Mouse (Mus musculus): Measurements from ENCODE around the gene Notch1. TPM values are rescaled to one million over a fixed set of nuclear protein-coding genes. Genes with fewer than 3 reads are reported as not detected.

The Notch1 gene
- polyA plus RNA-seq, 1 experiment from 2014 or later, result 41.0 TPM

Small RNA genes within 50 kb of the gene (microRNA-seq; reads per million reads assigned to microRNA genes)
- 3.3 reads per million, percentile 5 among the genes with 10 or more reads in this experiment for gene Mir6996

Other genes starting within 250 kb of the Notch1 start
- 0.31 and 0.37 TPM in 2 replicates for gene Ccdc187, start 222.1 kb downstream of the Notch1 start, polyA plus RNA-seq (2016; fragmentation: Nextera tagmentation; extraction: Ambion mirVana)
- 125 and 133 TPM in 2 replicates for gene Gpsm1, start 201.1 kb downstream of the Notch1 start, polyA plus RNA-seq (2016; fragmentation: Nextera tagmentation; extraction: Ambion mirVana)
- gene Dnlz, start 164.6 kb downstream of the Notch1 start, polyA plus RNA-seq (2016; fragmentation: Nextera tagmentation; extraction: Ambion mirVana), result 33.2 and 34.7 TPM in 2 replicates
- 0.78 and 1.1 TPM in 2 replicates for gene Card9, start 155.7 kb downstream of the Notch1 start, polyA plus RNA-seq (2016; fragmentation: Nextera tagmentation; extraction: Ambion mirVana)
- gene Snapc4, start 136.0 kb downstream of the Notch1 start, polyA plus RNA-seq (2016; fragmentation: Nextera tagmentation; extraction: Ambion mirVana), result 36.2 and 37.3 TPM in 2 replicates
- gene Entr1, start 127.3 kb downstream of the Notch1 start, polyA plus RNA-seq (2016; fragmentation: Nextera tagmentation; extraction: Ambion mirVana), result 179 and 188 TPM in 2 replicates
- 107 and 110 TPM in 2 replicates for gene Pmpca, start 127.3 kb downstream of the Notch1 start, polyA plus RNA-seq (2016; fragmentation: Nextera tagmentation; extraction: Ambion mirVana)
- gene Inpp5e, start 107.5 kb downstream of the Notch1 start, polyA plus RNA-seq (2016; fragmentation: Nextera tagmentation; extraction: Ambion mirVana), result 31.4 and 35.4 TPM in 2 replicates
- 32.3 and 35.3 TPM in 2 replicates for gene Sec16a, start 71.4 kb downstream of the Notch1 start, polyA plus RNA-seq (2016; fragmentation: Nextera tagmentation; extraction: Ambion mirVana)
- 61.4 and 72.1 TPM in 2 replicates for gene Egfl7, start 63.4 kb upstream of the Notch1 start, polyA plus RNA-seq (2016; fragmentation: Nextera tagmentation; extraction: Ambion mirVana)
- not detected in 2 replicates for gene Gm20532, start 70.0 kb upstream of the Notch1 start, polyA plus RNA-seq (2016; fragmentation: Nextera tagmentation; extraction: Ambion mirVana)
- gene Agpat2, start 87.8 kb upstream of the Notch1 start, polyA plus RNA-seq (2016; fragmentation: Nextera tagmentation; extraction: Ambion mirVana), result 11.7 and 13.1 TPM in 2 replicates
- gene Fam69b, start 111.8 kb upstream of the Notch1 start, polyA plus RNA-seq (2016; fragmentation: Nextera tagmentation; extraction: Ambion mirVana), result 70.1 and 73.7 TPM in 2 replicates
- not detected in 2 replicates for gene Lcn4, start 154.6 kb upstream of the Notch1 start, polyA plus RNA-seq (2016; fragmentation: Nextera tagmentation; extraction: Ambion mirVana)

Measured in hindbrain, embryonic 12.5 days (tissue).